Mouse (Mus musculus): ENCODE measurements at regions not wholly inside any gene's neighbourhood (a gene's known extent, or its start where the extent isn't known, plus 50 kb on each side); places are given as distances from the start of the nearest gene placed in this dataset.

- no peak overlapping the region for H3K9ac ChIP-seq
- no peaks in the 10 kb centered on the region for H3K4me1 ChIP-seq (replicated peaks)
- H3K4me2 ChIP-seq, result no peak overlapping the region
- H3K4me3 ChIP-seq (replicated peaks), result no peak overlapping the region
- H3K27me3 ChIP-seq, result no peaks in the 10 kb centered on the region
- no peak overlapping the region for H3K27ac ChIP-seq
- peak; percentile 3 for DNase-seq
- no peak for ATAC-seq (ENCODE audit: low read depth)
- no peaks in the 10 kb centered on the region for H3K9me3 ChIP-seq (replicated peaks)
- WGBS (ENCODE audit: insufficient replicate concordance), result 14% methylated on average over 8 of the region's 8 CpGs
- H3K36me3 ChIP-seq, result no peaks in the 10 kb centered on the region
These were observed 81.8 kb upstream of the Pcgf5 start for GRCm38 (mm10) chr19:36266346-36266745.

- Histone ChIP-seq H3K27me3 (no peaks in the 10 kb centered on the region), H3K4me1 (replicated peaks) (no peaks in the 10 kb centered on the region; the same call in 1 of the 2 replicates), H3K4me3 (replicated peaks) (no peak overlapping the region), H3K36me3 (no peaks in the 10 kb centered on the region), H3K9me3 (replicated peaks) (no peaks in the 10 kb centered on the region), H3K9ac (no peak overlapping the region), H3K4me2 (no peak overlapping the region), H3K27ac (no peak overlapping the region)
- DNase-seq (peak; percentile 5), ATAC-seq (ENCODE audit: low read depth) (no peak)
- WGBS (ENCODE audit: insufficient replicate concordance), result 10% methylated on average over 3 of the region's 3 CpGs
These were observed 74.6 kb upstream of the Pcgf5 start for GRCm38 (mm10) chr19:36273466-36273865.

GRCm38 (mm10) chr19:36285465-36285864 is 62.6 kb upstream of the Pcgf5 start:
- Histone ChIP-seq H3K36me3 (no peaks in the 10 kb centered on the region), H3K27ac (no peak overlapping the region), H3K27me3 (no peaks in the 10 kb centered on the region), H3K4me1 (replicated peaks) (no peaks in the 10 kb centered on the region), H3K4me2 (no peak overlapping the region), H3K4me3 (replicated peaks) (no peak overlapping the region), H3K9me3 (replicated peaks) (no peaks in the 10 kb centered on the region), H3K9ac (no peak overlapping the region)
- ATAC-seq (ENCODE audit: low read depth) (no peak), DNase-seq (no peak)
- 71% methylated on average over 4 of the region's 4 CpGs for WGBS (ENCODE audit: insufficient replicate concordance)

GRCm38 (mm10) chr19:36290778-36291177 is 57.3 kb upstream of the Pcgf5 start:
- H3K9ac ChIP-seq, result no peak overlapping the region
- H3K4me2 ChIP-seq, result no peak overlapping the region
- ATAC-seq (ENCODE audit: low read depth), result no peak
- H3K4me1 ChIP-seq (replicated peaks), result no peaks in the 10 kb centered on the region
- H3K27ac ChIP-seq, result no peak overlapping the region
- DNase-seq, result no peak
- no peaks in the 10 kb centered on the region for H3K9me3 ChIP-seq (replicated peaks)
- no peaks in the 10 kb centered on the region for H3K27me3 ChIP-seq
- WGBS (ENCODE audit: insufficient replicate concordance), result 10% methylated on average over 4 of the region's 4 CpGs
- no peak overlapping the region for H3K4me3 ChIP-seq (replicated peaks)
- H3K36me3 ChIP-seq, result no peaks in the 10 kb centered on the region

- Histone ChIP-seq H3K4me2 (no peak overlapping the region), H3K4me1 (replicated peaks) (no peaks in the 10 kb centered on the region), H3K9me3 (replicated peaks) (no peaks in the 10 kb centered on the region), H3K27me3 (no peaks in the 10 kb centered on the region), H3K27ac (no peak overlapping the region), H3K9ac (no peak overlapping the region), H3K4me3 (replicated peaks) (no peak overlapping the region), H3K36me3 (no peaks in the 10 kb centered on the region)
- DNase-seq (no peak), ATAC-seq (ENCODE audit: low read depth) (no peak)
- WGBS (ENCODE audit: insufficient replicate concordance), result 57% methylated on average over 6 of the region's 6 CpGs
These were observed 54.7 kb upstream of the Pcgf5 start for GRCm38 (mm10) chr19:36293177-36293969.

Measured in liver, embryonic 13.5 days (tissue).